Mouse (Mus musculus) regulatory T cell (primary cell): ENCODE measurements around the gene Olfr613.
"Not testable (repeated sequence)": the region's sequence is repeated elsewhere in the genome, so short reads cannot be mapped to it uniquely, and the experiment has no call there.

Experiments
- in situ Hi-C: fragments of 300-600 bp; cut with MboI, MseI; formaldehyde crosslinking; loops from one replicate; pipeline ENCODE4 v1.15.1; 2025; ENCODE audit warnings: high pct_unique_total_duplicates

Olfr613 gene

DNA sequence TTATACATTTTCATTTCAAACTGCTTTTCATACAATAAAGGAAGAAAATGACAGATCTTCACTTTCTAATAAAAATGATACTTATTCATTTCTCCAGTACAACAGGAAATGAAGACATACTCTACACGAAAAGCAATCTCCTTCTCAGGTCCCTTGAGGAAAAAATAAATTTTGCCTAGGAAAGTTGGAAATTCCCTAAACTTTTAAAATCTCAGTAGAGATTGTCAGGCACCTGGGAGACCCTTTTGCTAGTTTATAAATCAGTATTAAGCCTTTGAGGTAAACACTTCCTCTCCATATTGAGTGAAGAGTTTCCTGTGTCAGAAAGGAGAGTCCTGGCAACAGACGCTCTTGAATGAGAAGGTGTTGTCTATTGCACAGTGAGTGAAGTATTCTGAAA is at the start of gene Olfr613:
TSS of gene Olfr613 (plus strand) at position 301 of the 400 bp plus-strand sequence.
- in situ Hi-C loops, result no loop called here

DNA sequence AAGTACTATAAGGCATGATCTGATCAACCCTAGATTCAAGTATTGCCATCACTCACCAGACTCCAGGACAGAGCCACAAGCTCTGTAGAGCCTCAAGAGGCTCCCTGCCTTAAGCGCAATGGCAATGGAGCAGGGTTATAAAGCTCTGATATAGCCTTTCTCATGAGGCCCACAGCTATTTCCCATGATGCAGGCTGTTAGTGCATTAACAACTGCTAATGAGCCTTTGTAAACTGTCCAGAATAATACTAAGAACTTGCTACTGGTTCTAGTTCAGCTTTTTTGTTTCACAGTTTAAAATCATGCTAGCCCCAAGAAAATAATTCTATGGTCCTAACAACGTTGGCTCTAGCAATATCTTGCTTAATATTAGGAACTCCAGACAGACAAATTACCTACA is 35.9 kb upstream of the Olfr613 start, which contains the start of gene Olfr610:
TSS of gene Olfr610 (minus strand) at position 101 of the 400 bp plus-strand sequence.
- in situ Hi-C loops, result no loop called here

DNA sequence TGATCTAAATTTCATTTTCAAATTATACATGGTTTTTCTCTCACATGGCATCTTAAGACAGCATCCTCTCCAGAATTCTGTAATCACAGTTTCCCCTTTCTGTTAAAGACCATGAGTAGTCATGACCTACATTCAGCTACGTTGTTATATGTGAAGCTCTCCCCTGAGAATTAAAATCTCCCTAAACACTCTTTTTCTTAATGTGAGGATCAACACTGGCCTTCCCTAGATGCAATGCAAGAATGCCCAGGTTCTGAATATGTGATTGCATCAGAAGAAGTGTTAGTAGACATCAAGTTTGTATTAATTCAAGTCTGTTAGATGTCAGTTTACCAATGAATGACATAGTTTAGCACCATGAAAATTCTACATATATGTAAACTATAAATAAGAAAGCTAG is 27.1 kb upstream of the Olfr613 start, which contains the start of gene Olfr611:
TSS of gene Olfr611 (minus strand) at position 101 of the 400 bp plus-strand sequence.
- in situ Hi-C loops, result not testable (repeated sequence)

DNA sequence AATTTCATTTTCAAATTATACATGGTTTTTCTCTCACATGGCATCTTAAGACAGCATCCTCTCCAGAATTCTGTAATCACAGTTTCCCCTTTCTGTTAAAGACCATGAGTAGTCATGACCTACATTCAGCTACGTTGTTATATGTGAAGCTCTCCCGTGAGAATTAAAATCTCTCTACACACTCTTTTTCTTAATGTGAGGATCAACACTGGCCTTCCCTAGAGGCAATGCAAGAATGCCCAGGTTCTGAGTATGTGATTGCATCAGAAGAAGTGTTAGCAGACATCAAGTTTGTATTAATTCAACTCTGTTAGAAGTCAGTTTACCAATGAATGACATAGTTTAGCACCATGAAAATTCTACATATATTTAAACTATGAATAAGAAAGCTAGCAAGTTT is 5.3 kb upstream of the Olfr613 start, which contains the start of gene Olfr612:
TSS of gene Olfr612 (minus strand) at position 101 of the 400 bp plus-strand sequence.
- in situ Hi-C loops, result not testable (repeated sequence)

DNA sequence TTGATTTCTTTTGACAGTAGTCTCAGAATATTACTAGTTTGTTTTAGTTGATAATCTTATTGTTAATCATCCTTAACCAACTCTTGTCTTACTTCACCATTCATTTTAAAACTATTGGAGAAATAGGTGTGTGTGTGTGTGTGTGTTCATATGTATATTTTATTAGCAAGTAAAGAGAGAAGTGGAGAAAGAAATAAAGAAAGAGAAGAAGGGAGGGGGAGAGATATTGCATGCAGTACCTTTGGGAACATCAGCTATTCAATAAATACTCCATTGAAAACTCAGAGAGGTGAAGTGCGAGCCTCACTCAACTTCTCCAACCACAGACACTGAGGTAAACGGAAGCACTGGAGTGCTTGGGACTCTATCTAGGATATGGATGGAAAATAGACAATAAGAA is 7.9 kb downstream of the Olfr613 start, which contains the start of gene Olfr615:
TSS of gene Olfr615 (plus strand) at position 301 of the 400 bp plus-strand sequence.
- in situ Hi-C loops, result no loop called here

DNA sequence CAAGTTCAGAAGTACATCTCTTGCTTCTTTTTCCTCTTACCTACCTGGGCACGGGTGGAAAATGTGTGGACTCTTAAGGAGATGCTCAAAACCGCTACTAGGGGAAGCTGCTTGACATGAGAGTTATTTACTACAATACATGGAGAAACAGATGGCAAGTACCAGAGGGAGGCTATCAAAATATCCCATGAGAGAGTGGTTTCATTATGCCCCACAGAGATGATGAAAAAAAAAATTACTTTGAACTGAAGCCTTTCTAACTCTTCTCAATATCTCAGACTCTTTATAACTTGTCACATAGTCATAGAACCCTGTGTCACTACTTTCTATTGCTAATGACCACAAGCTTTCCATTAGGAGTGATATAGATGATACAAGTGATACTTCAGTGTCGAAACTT is 21.2 kb downstream of the Olfr613 start, which contains the start of gene Olfr616:
TSS of gene Olfr616 (minus strand) at position 101 of the 400 bp plus-strand sequence.
- in situ Hi-C loops, result no loop called here

DNA sequence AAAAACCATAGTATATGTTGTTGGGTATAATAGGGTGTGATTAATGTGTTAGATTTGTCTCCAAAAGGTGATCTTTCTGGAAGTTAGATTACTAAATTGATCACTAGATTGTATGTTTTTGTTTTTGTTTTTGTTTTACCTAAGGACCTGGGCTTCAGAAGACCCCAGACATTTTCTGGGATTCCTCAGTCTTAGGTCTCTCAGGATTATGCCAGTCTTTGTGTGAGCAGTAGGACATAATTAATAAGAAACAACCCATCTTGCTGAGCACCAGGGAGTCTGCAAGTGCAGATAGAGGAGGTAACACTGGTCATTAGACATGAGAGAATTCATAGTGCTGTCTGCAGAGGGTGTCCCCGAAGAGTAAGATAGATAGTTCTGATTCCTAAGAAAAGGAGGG is 24.9 kb downstream of the Olfr613 start, which contains the start of gene Olfr617:
TSS of gene Olfr617 (plus strand) at position 301 of the 400 bp plus-strand sequence.
- in situ Hi-C loops, result no loop called here

DNA sequence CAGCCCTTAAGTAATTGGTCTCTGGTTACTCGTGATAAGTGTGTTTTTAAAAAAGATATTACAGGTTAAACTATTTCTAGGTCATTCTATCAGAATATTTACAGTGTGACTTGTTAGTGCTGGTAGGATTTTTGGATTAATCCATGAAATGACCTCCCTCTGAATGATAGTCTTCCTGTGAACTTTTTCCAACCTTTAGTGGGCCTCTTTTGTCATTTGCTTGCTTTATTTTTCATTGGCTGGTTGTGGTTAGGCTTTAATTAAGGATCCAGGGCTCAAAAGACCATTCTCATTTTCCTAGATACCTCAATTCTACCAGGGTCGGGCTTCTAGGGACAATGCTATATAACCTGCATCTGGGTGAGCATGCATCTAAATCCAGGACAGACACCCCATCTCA is 41.9 kb downstream of the Olfr613 start, which contains the start of gene Olfr618:
TSS of gene Olfr618 (plus strand) at position 301 of the 400 bp plus-strand sequence.
- in situ Hi-C loops, result no loop called here

DNA sequence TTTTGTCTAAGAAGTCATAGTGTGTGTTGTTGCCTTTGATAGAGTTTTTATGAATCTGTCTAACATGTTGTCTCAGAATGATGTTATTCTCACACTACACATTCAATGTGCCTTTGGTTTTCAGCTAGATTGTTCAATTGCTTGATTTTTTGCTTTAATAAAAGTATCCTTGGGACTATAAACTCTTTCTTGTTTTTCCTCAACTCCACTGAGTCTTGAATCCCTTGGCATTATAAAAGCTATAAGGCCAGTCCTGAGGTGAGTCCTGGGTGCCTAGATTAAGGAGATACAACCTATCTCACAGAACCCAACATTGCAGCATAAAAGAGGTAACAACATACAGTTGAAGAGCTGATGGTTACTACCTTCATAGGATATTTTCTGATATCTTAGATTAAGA is 52.4 kb downstream of the Olfr613 start, which contains the start of gene Olfr619:
TSS of gene Olfr619 (plus strand) at position 301 of the 400 bp plus-strand sequence.
- in situ Hi-C loops, result no loop called here
